8 mouse cellular contexts compared by ENCODE assay signal in genomic region chrX:10716917-10717763, GRCm38 (mm10). TPM values are rescaled to one million over a fixed set of nuclear protein-coding genes. Genes with fewer than 3 reads are reported as not detected.
DNase-seq lines count a peak whose midpoint lies in the region; ATAC-seq and TF ChIP-seq lines count a peak whose summit lies in the region.

No protein-coding gene starts in this region.

- peak; percentile 70 to 82 for ATAC-seq in hematopoietic stem cell, adult 5-6 weeks (replicated peaks in 1 of 2; ENCODE audit: insufficient read depth in 1 of 2, low FRiP score in 2 of 2, low TSS enrichment in 1 of 2, low read depth in 1 of 2, poor library complexity in 2 of 2, severe bottlenecking in 2 of 2)
- ATAC-seq in lung, embryonic 16.5 days (ENCODE audit: low read depth), result peak; percentile 94

- H3K27me3 ChIP-seq in lung, embryonic 16.5 days (ENCODE audit: control insufficient read depth, insufficient read depth, low read depth, low read length), result no peaks in the 10 kb centered on the region

- H3K9ac ChIP-seq in ES-E14 (ENCODE audit: insufficient read depth, low read depth, low read length, poor library complexity, severe bottlenecking), result peak overlapping the region; percentile 80
- peak overlapping the region; percentile 80 for H3K9ac ChIP-seq in lung, embryonic 16.5 days (ENCODE audit: low read length)

- H3K36me3 ChIP-seq in ES-E14 (ENCODE audit: control insufficient read depth, insufficient read depth, low read length, poor library complexity, severe bottlenecking), result peaks cover 4% of the 10 kb centered on the region; the same call in 1 of the 2 replicates
- H3K36me3 ChIP-seq in lung, embryonic 16.5 days (ENCODE audit: control insufficient read depth, insufficient read depth, low read length), result no peaks in the 10 kb centered on the region

- 21% methylated on average over 50 of the region's 50 CpGs for WGBS in lung, embryonic 16.5 days

- peak overlapping the region; percentile 61 for H3K4me2 ChIP-seq in lung, embryonic 16.5 days (ENCODE audit: low read depth, low read length)

- H3K27ac ChIP-seq in ES-E14 (ENCODE audit: insufficient read depth, low read depth, low read length, poor library complexity, severe bottlenecking), result peak overlapping the region; percentile 29; the same call in 1 of the 2 replicates
- H3K27ac ChIP-seq in lung, embryonic 16.5 days (ENCODE audit: low read length), result peak overlapping the region; percentile 93

- no peaks in the 10 kb centered on the region for H3K4me1 ChIP-seq in ES-E14 (ENCODE audit: control insufficient read depth in 2 of 2, insufficient read depth in 2 of 2, low read length in 2 of 2, poor library complexity in 1 of 2)
- H3K4me1 ChIP-seq in lung, embryonic 16.5 days (replicated peaks; ENCODE audit: control insufficient read depth, insufficient read depth, low read length), result peaks cover 8% of the 10 kb centered on the region; the same call in 1 of the 2 replicates

- DNase-seq in ES-E14 (ENCODE audit: low read depth, low spot score), result peak; percentile 59
- peak; percentile 86 to 88 for DNase-seq in cerebellum, adult 18-20 months
- peak; percentile 49 for DNase-seq in forelimb bud, embryonic 11.5 days (ENCODE audit: low read depth, low spot score)
- peak; percentile 89 for DNase-seq in layer of hippocampus, adult 9-11 months
- DNase-seq in ovary, adult 18-20 months (ENCODE audit: low spot score), result peak; percentile 91
- peak; percentile 58 for DNase-seq in thymus, postnatal 0 days (ENCODE audit: low spot score)

- in situ Hi-C loops in ES-E14 (cut with MboI; ENCODE audit: low sequenced_read_pairs in 2 of 2, unreplicated experiment in 2 of 2), result no loop called here

- peak overlapping the region; percentile 65 to 81 for H3K4me3 ChIP-seq in ES-E14 (ENCODE audit: insufficient read depth in 1 of 2, low read depth in 1 of 2, low read length in 2 of 2, poor library complexity in 1 of 2, severe bottlenecking in 1 of 2)
- H3K4me3 ChIP-seq in lung, embryonic 16.5 days (ENCODE audit: low read length), result peak overlapping the region; percentile 65

- H3K9me3 ChIP-seq in ES-E14 (ENCODE audit: control insufficient read depth, insufficient read depth, low read depth, low read length), result no peaks in the 10 kb centered on the region
- no peaks in the 10 kb centered on the region for H3K9me3 ChIP-seq in lung, embryonic 16.5 days (ENCODE audit: control insufficient read depth, low read length)

TF ChIP-seq in ES-E14, 5 proteins besides CTCF, POLR2A, EP300 and RAD21:
- TF ChIP-seq ZNF384 (IDR thresholded peaks at IDR 0.05; ENCODE audit: low read depth, low read length) (no peak), MAFK (IDR thresholded peaks at IDR 0.05; ENCODE audit: insufficient read depth, low read depth, low read length) (no peak), ZC3H11A (IDR thresholded peaks at IDR 0.05; ENCODE audit: borderline replicate concordance, low read depth, low read length) (no peak), HCFC1 (IDR thresholded peaks at IDR 0.05; ENCODE audit: borderline replicate concordance, insufficient read depth, low read length) (no peak), CHD2 (IDR thresholded peaks at IDR 0.05; ENCODE audit: low read depth, low read length) (no peak)

RNA-seq across cellular contexts. Expression of gene Mid1ip1, which starts 2.3 kb away (rescaled TPM):
- total RNA-seq in ES-E14 (2012; rRNA removed), result 15.2 and 24.5 TPM in 2 replicates
- 41.5 and 47.7 TPM in 2 replicates for total RNA-seq in hematopoietic stem cell, adult 5-6 weeks (2017)
- 119 and 125 TPM in 2 replicates for polyA plus RNA-seq in lung, embryonic 16.5 days (2015; fragmentation: Nextera tagmentation; extraction: Ambion mirVana)
- polyA plus RNA-seq in thymus, postnatal 0 days (2015; fragmentation: Nextera tagmentation; extraction: Ambion mirVana), result 12.6 and 15.0 TPM in 2 replicates

Comparison
In these comparisons a context has a peak if more than half of its experiments do, and no peak if none do; other contexts are left out.
1. Peak in every context shown above with its lines: DNase-seq, ATAC-seq, H3K4me3 ChIP-seq and H3K27ac ChIP-seq.